Mouse (Mus musculus) hindbrain, embryonic 11.5 days (tissue): Measurements from ENCODE around the gene Vmn1r179. TPM values are rescaled to one million over a fixed set of nuclear protein-coding genes. Genes with fewer than 3 reads are reported as not detected.
"Not testable (repeated sequence)": the region's sequence is repeated elsewhere in the genome, so short reads cannot be mapped to it uniquely, and the experiment has no call there.

Experiments used
- ATAC-seq: fragments of 200-750 bp; cut with Nextera tagmentation; 2 replicates; pipeline ENCODE4 v1.8.0; 2017; ENCODE audit warnings: mild to moderate bottlenecking, moderate TSS enrichment, moderate library complexity; ENCODE audit not compliant: low FRiP score
- DNase-seq: peaks from one replicate; pipeline ENCODE4 v3.0.0-alpha.2; 2015; ENCODE audit warnings: low spot score
- H3K27ac ChIP-seq: fragments of 300-500 bp; sonication (generic); 2 replicates; pipeline ENCODE4 v1.5.1; 2014; ENCODE audit warnings: mild to moderate bottlenecking, low read depth, low read length
- H3K27me3 ChIP-seq: fragments of 300-500 bp; sonication (generic); 2 replicates; pipeline ENCODE4 v1.6.1; 2014; ENCODE audit warnings: mild to moderate bottlenecking, low read length, moderate library complexity, mixed read lengths; ENCODE audit not compliant: control insufficient read depth, insufficient read depth
- H3K36me3 ChIP-seq: fragments of 300-500 bp; sonication (generic); 2 replicates; pipeline ENCODE4 v1.6.1; 2014; ENCODE audit warnings: mild to moderate bottlenecking, low read length, moderate library complexity, mixed read lengths; ENCODE audit not compliant: control insufficient read depth, insufficient read depth
- H3K4me1 ChIP-seq: fragments of 300-500 bp; sonication (generic); replicated peaks from 2 replicates; pipeline ENCODE4 v1.6.1; 2014; ENCODE audit warnings: low read length, mixed read lengths; ENCODE audit not compliant: control insufficient read depth, insufficient read depth
- H3K4me2 ChIP-seq: fragments of 300-500 bp; sonication (generic); replicated peaks from 2 replicates; pipeline ENCODE4 v1.6.1; 2014; ENCODE audit warnings: mild to moderate bottlenecking, low read depth, low read length
- H3K4me3 ChIP-seq: fragments of 300-500 bp; sonication (generic); 2 replicates; pipeline ENCODE4 v1.5.1; 2014; ENCODE audit warnings: low read depth, low read length
- H3K9ac ChIP-seq: fragments of 300-500 bp; sonication (generic); 2 replicates; pipeline ENCODE4 v1.6.1; 2014; ENCODE audit warnings: low read depth, low read length
- H3K9me3 ChIP-seq: fragments of 300-500 bp; sonication (generic); 2 replicates; pipeline ENCODE4 v1.6.1; 2016; ENCODE audit warnings: low read length; ENCODE audit not compliant: control insufficient read depth
- WGBS: fragments of 180-500 bp; shearing (Covaris S2); extraction: QIAGEN DNeasy Blood & Tissue Kit; methylation state at CpG from one replicate; pipeline ENCODE4 v1.1.7; 2014; 5-methylcytosine and 5-hydroxymethylcytosine counted together
- polyA plus RNA-seq: library from polyadenylated mRNA; unstranded; fragments of >200 nt; fragmentation: Nextera tagmentation; extraction: Ambion mirVana; gene quantifications from 2 replicates; pipeline ENCODE4 v1.2.1, GENCODE M21; 2014

The Vmn1r179 gene
- polyA plus RNA-seq, result not detected in 2 replicates

GRCm38 (mm10) chr7:23926678-23927077, at the start of gene Vmn1r179:
Vmn1r179 (plus strand) TSS chr7:23926978.
- Histone ChIP-seq H3K4me2 (no peak within 1 kb of the TSS), H3K9me3 (no peaks in the 10 kb centered on the region; the same call in 1 of the 2 replicates), H3K4me3 (no peak within 1 kb of the TSS), H3K9ac (no peak within 1 kb of the TSS), H3K27ac (no peak within 1 kb of the TSS), H3K27me3 (no peaks in the 10 kb centered on the region), H3K4me1 (no peaks in the 10 kb centered on the region), H3K36me3 (no peaks in the 10 kb centered on the region)
- ATAC-seq (no peak), DNase-seq (no peak)
- 53% methylated on average over 2 of the region's 2 CpGs for WGBS

GRCm38 (mm10) chr7:23891709-23892108, 35.1 kb upstream of the Vmn1r179 start, which contains the start of gene Vmn1r178:
Vmn1r178 (plus strand) TSS chr7:23892009.
- H3K36me3 ChIP-seq, result no peaks in the 10 kb centered on the region
- H3K9ac ChIP-seq, result no peak within 1 kb of the TSS
- H3K4me2 ChIP-seq, result no peak within 1 kb of the TSS
- H3K27ac ChIP-seq, result no peak within 1 kb of the TSS
- no peaks in the 10 kb centered on the region; the same call in 1 of the 2 replicates for H3K9me3 ChIP-seq
- WGBS, result 88% methylated on average over 1 of the region's 1 CpGs
- ATAC-seq (no peak), DNase-seq (no peak)
- H3K27me3 ChIP-seq, result no peaks in the 10 kb centered on the region
- no peak within 1 kb of the TSS for H3K4me3 ChIP-seq
- no peaks in the 10 kb centered on the region for H3K4me1 ChIP-seq

- DNase-seq, result no peak
- H3K27ac ChIP-seq, result no peak within 1 kb of the TSS
- H3K4me1 ChIP-seq, result no peaks in the 10 kb centered on the region
- peaks cover 5% of the 10 kb centered on the region for H3K9me3 ChIP-seq
- no peak within 1 kb of the TSS for H3K4me2 ChIP-seq
- no peaks in the 10 kb centered on the region for H3K36me3 ChIP-seq
- no peak for ATAC-seq
- H3K9ac ChIP-seq, result no peak within 1 kb of the TSS
- no peaks in the 10 kb centered on the region for H3K27me3 ChIP-seq
- no peak within 1 kb of the TSS for H3K4me3 ChIP-seq
Measured at GRCm38 (mm10) chr7:23950332-23950731, 23.6 kb downstream of the Vmn1r179 start, which contains the start of gene Vmn1r180. Vmn1r180 (plus strand) TSS chr7:23950632.

- DNase-seq, H3K9me3 ChIP-seq, H3K27ac ChIP-seq, H3K4me1 ChIP-seq, H3K36me3 ChIP-seq, H3K4me2 ChIP-seq, ATAC-seq, H3K27me3 ChIP-seq, H3K4me3 ChIP-seq, H3K9ac ChIP-seq: not testable (repeated sequence)
- 57% methylated on average over 3 of the region's 3 CpGs for WGBS
Measured at GRCm38 (mm10) chr7:23968044-23968443, 41.3 kb downstream of the Vmn1r179 start.

- H3K36me3 ChIP-seq, H3K27me3 ChIP-seq, ATAC-seq, H3K4me2 ChIP-seq, DNase-seq, H3K27ac ChIP-seq, H3K9ac ChIP-seq, H3K9me3 ChIP-seq, H3K4me1 ChIP-seq, H3K4me3 ChIP-seq: not testable (repeated sequence)
- 87% methylated on average over 8 of the region's 9 CpGs for WGBS
Measured at GRCm38 (mm10) chr7:23974315-23974714, 47.5 kb downstream of the Vmn1r179 start, which contains the start of gene Vmn1r181. Vmn1r181 (plus strand) TSS chr7:23974615.

Other genes with a start within 250 kb of the Vmn1r179 start
- gene Vmn1r173, start 226.3 kb upstream of the Vmn1r179 start, polyA plus RNA-seq, result not detected in 2 replicates
- gene Vmn1r174, start 174.7 kb upstream of the Vmn1r179 start, polyA plus RNA-seq, result not detected in 2 replicates
- not detected in 2 replicates for gene Vmn1r175, start 116.3 kb upstream of the Vmn1r179 start, polyA plus RNA-seq
- not detected in 2 replicates for gene Vmn1r176, start 89.6 kb upstream of the Vmn1r179 start, polyA plus RNA-seq
- not detected in 2 replicates for gene Vmn1r177, start 60.5 kb upstream of the Vmn1r179 start, polyA plus RNA-seq
- gene Vmn1r178, start 35.0 kb upstream of the Vmn1r179 start, polyA plus RNA-seq, result not detected in 2 replicates
- not detected in 2 replicates for gene Vmn1r180, start 23.7 kb downstream of the Vmn1r179 start, polyA plus RNA-seq
- not detected in 2 replicates for gene Vmn1r181, start 47.6 kb downstream of the Vmn1r179 start, polyA plus RNA-seq
- not detected in 2 replicates for gene V1rd19, start 74.7 kb downstream of the Vmn1r179 start, polyA plus RNA-seq
- not detected in 2 replicates for gene Vmn1r183, start 126.3 kb downstream of the Vmn1r179 start, polyA plus RNA-seq
- gene Zfp180, start 154.9 kb downstream of the Vmn1r179 start, polyA plus RNA-seq, result 29.5 and 34.0 TPM in 2 replicates
- gene Zfp112, start 185.3 kb downstream of the Vmn1r179 start, polyA plus RNA-seq, result 4.6 and 4.8 TPM in 2 replicates
- 15.1 and 18.1 TPM in 2 replicates for gene Zfp235, start 207.2 kb downstream of the Vmn1r179 start, polyA plus RNA-seq
- 4.5 and 7.8 TPM in 2 replicates for gene Zfp114, start 248.1 kb downstream of the Vmn1r179 start, polyA plus RNA-seq